Mouse (Mus musculus) frontal cortex, postnatal 10 days (tissue): ENCODE measurements around the gene Ugt1a7c.
"Not testable (repeated sequence)": the region's sequence is repeated elsewhere in the genome, so short reads cannot be mapped to it uniquely, and the experiment has no call there.

Experiments used
- DNase-seq, 2 experiments: peaks; one replicate each; pipeline ENCODE4 v3.0.0; 2022; ENCODE audit warnings: low spot score in 2 of 2, mixed read lengths in 1 of 2

Ugt1a7c gene

GRCm38 (mm10) chr1:88112769-88113168, 17.9 kb downstream of the Ugt1a7c start:
- not testable (repeated sequence) for DNase-seq

- not testable (repeated sequence) for DNase-seq
These were observed 25.7 kb downstream of the Ugt1a7c start for GRCm38 (mm10) chr1:88120550-88120949.

GRCm38 (mm10) chr1:88121521-88121920, 26.7 kb downstream of the Ugt1a7c start:
- DNase-seq: not testable (repeated sequence)

GRCm38 (mm10) chr1:88125827-88126360, 31.0 kb downstream of the Ugt1a7c start:
- DNase-seq: not testable (repeated sequence)

GRCm38 (mm10) chr1:88129091-88129490, 34.2 kb downstream of the Ugt1a7c start:
- not testable (repeated sequence) for DNase-seq

GRCm38 (mm10) chr1:88130223-88130622, 35.4 kb downstream of the Ugt1a7c start:
- not testable (repeated sequence) for DNase-seq

- no peak for DNase-seq
These were observed 39.1 kb downstream of the Ugt1a7c start for GRCm38 (mm10) chr1:88133908-88134456.

- DNase-seq: not testable (repeated sequence)
These were observed 39.7 kb downstream of the Ugt1a7c start, which contains the start of gene Ugt1a6a for GRCm38 (mm10) chr1:88134457-88135011. Gene Ugt1a6a (plus strand): TSS chr1:88134809.

GRCm38 (mm10) chr1:88135229-88135904, 40.5 kb downstream of the Ugt1a7c start:
- DNase-seq: not testable (repeated sequence)

- DNase-seq: no peak
These were observed 41.8 kb downstream of the Ugt1a7c start for GRCm38 (mm10) chr1:88136646-88137045.

- no peak for DNase-seq
These were observed 42.4 kb downstream of the Ugt1a7c start for GRCm38 (mm10) chr1:88137264-88137663.

GRCm38 (mm10) chr1:88138145-88138544, 43.3 kb downstream of the Ugt1a7c start:
- DNase-seq: no peak

GRCm38 (mm10) chr1:88140492-88140891, 45.6 kb downstream of the Ugt1a7c start:
- DNase-seq: not testable (repeated sequence)

GRCm38 (mm10) chr1:88143966-88144675, 49.3 kb downstream of the Ugt1a7c start:
- peak in 1 of 2 experiments; percentile 20 for DNase-seq

GRCm38 (mm10) chr1:88145278-88145677, 50.4 kb downstream of the Ugt1a7c start:
- DNase-seq: not testable (repeated sequence)

- not testable (repeated sequence) for DNase-seq
These were observed 55.3 kb downstream of the Ugt1a7c start for GRCm38 (mm10) chr1:88150133-88150532.

- DNase-seq: no peak
These were observed 63.6 kb downstream of the Ugt1a7c start for GRCm38 (mm10) chr1:88158430-88158829.

- DNase-seq: no peak
These were observed 70.8 kb downstream of the Ugt1a7c start, which contains the start of gene Ugt1a5 for GRCm38 (mm10) chr1:88165711-88166110. Gene Ugt1a5 (plus strand): TSS chr1:88166012.

- not testable (repeated sequence) for DNase-seq
These were observed 77.3 kb downstream of the Ugt1a7c start for GRCm38 (mm10) chr1:88172190-88172589.

GRCm38 (mm10) chr1:88179657-88180056, 84.8 kb downstream of the Ugt1a7c start:
- no peak for DNase-seq

GRCm38 (mm10) chr1:88186325-88186935, 91.6 kb downstream of the Ugt1a7c start:
- no peak for DNase-seq
